Mouse (Mus musculus) liver, embryonic 15.5 days (tissue): ENCODE results near the gene Cfap97d2. TPM values are rescaled to one million over a fixed set of nuclear protein-coding genes. Genes with fewer than 3 reads are reported as not detected.
A peak's percentile ranks its signal among the peaks of the same experiment; 100 is the strongest.

Source experiments
- ATAC-seq: fragments of 200-750 bp; cut with Nextera tagmentation; 2 replicates; pipeline ENCODE4 v1.8.0; 2017; ENCODE audit warnings: moderate number of reproducible peaks, mild to moderate bottlenecking, moderate library complexity; ENCODE audit not compliant: insufficient read depth
- H3K27ac ChIP-seq: fragments of 300-500 bp; sonication (generic); replicated peaks from 2 replicates; pipeline ENCODE4 v1.5.1; 2015; ENCODE audit warnings: mild to moderate bottlenecking, inconsistent platforms
- H3K27me3 ChIP-seq: fragments of 300-500 bp; sonication (generic); 2 replicates; pipeline ENCODE4 v1.6.1; 2015; ENCODE audit warnings: mild to moderate bottlenecking, inconsistent platforms
- H3K36me3 ChIP-seq: fragments of 300-500 bp; sonication (generic); replicated peaks from 2 replicates; pipeline ENCODE4 v1.6.1; 2015; ENCODE audit warnings: moderate library complexity, mild to moderate bottlenecking, inconsistent platforms
- H3K4me1 ChIP-seq: fragments of 300-500 bp; sonication (generic); replicated peaks from 2 replicates; pipeline ENCODE4 v1.6.1; 2015; ENCODE audit warnings: inconsistent platforms
- H3K4me2 ChIP-seq: fragments of 300-500 bp; sonication (generic); 2 replicates; pipeline ENCODE4 v1.6.1; 2015; ENCODE audit warnings: moderate library complexity, mild to moderate bottlenecking, inconsistent platforms
- H3K4me3 ChIP-seq: fragments of 300-500 bp; sonication (generic); replicated peaks from 2 replicates; pipeline ENCODE4 v1.5.1; 2015; ENCODE audit warnings: mild to moderate bottlenecking, inconsistent platforms
- H3K9ac ChIP-seq: fragments of 300-500 bp; sonication (generic); 2 replicates; pipeline ENCODE4 v1.6.1; 2015; ENCODE audit warnings: moderate library complexity, mild to moderate bottlenecking, inconsistent platforms
- H3K9me3 ChIP-seq: fragments of 300-500 bp; sonication (generic); replicated peaks from 2 replicates; pipeline ENCODE4 v1.6.1; 2016; ENCODE audit warnings: inconsistent platforms
- WGBS: fragments of 180-500 bp; shearing (Covaris S2); methylation state at CpG from one replicate; pipeline ENCODE4 v1.1.7; 2015; ENCODE audit warnings: mixed read lengths; ENCODE audit not compliant: insufficient replicate concordance; 5-methylcytosine and 5-hydroxymethylcytosine counted together
- polyA plus RNA-seq: library from polyadenylated mRNA; unstranded; fragments of >200 nt; fragmentation: Nextera tagmentation; extraction: Ambion mirVana; gene quantifications from 2 replicates; pipeline ENCODE4 v1.2.1, GENCODE M21; 2015

Cfap97d2 gene
- polyA plus RNA-seq, 1 experiment from 2014 or later: not detected

GRCm38 (mm10) chr8:13674294-13675010, 31.2 kb upstream of the Cfap97d2 start:
- H3K4me2 ChIP-seq: peak overlapping the region; percentile 96
- H3K27ac ChIP-seq: peak overlapping the region; percentile 43
- no peaks in the 10 kb centered on the region for H3K9me3 ChIP-seq
- no peaks in the 10 kb centered on the region for H3K36me3 ChIP-seq
- no peak overlapping the region for H3K9ac ChIP-seq
- WGBS: 12% methylated on average over 12 of the region's 12 CpGs
- peaks cover 87% of the 10 kb centered on the region for H3K4me1 ChIP-seq
- peaks cover 15% of the 10 kb centered on the region; the same call in 1 of the 2 replicates for H3K27me3 ChIP-seq
- H3K4me3 ChIP-seq: peak overlapping the region; percentile 67
- no peak for ATAC-seq

GRCm38 (mm10) chr8:13675121-13675520, 30.6 kb upstream of the Cfap97d2 start:
- Histone ChIP-seq H3K9me3 (no peaks in the 10 kb centered on the region), H3K4me1 (peaks cover 80% of the 10 kb centered on the region), H3K27ac (peak overlapping the region; percentile 43), H3K4me2 (peak overlapping the region; percentile 96), H3K36me3 (no peaks in the 10 kb centered on the region), H3K4me3 (peak overlapping the region; percentile 67), H3K27me3 (peaks cover 20% of the 10 kb centered on the region; the same call in 1 of the 2 replicates), H3K9ac (no peak overlapping the region)
- ATAC-seq: no peak
- WGBS: 16% methylated on average over 4 of the region's 4 CpGs

GRCm38 (mm10) chr8:13675524-13675923, 30.2 kb upstream of the Cfap97d2 start:
- peak overlapping the region; percentile 67 for H3K4me3 ChIP-seq
- WGBS: 15% methylated on average over 8 of the region's 8 CpGs

GRCm38 (mm10) chr8:13676302-13676700, 29.4 kb upstream of the Cfap97d2 start:
- H3K9me3 ChIP-seq: no peaks in the 10 kb centered on the region
- H3K4me2 ChIP-seq: peak overlapping the region; percentile 96
- H3K27ac ChIP-seq: peak overlapping the region; percentile 43
- peak overlapping the region; percentile 57 for H3K9ac ChIP-seq
- peaks cover 70% of the 10 kb centered on the region for H3K4me1 ChIP-seq
- WGBS: under 1% methylated on average over 12 of the region's 12 CpGs
- no peaks in the 10 kb centered on the region for H3K36me3 ChIP-seq
- H3K4me3 ChIP-seq: peak overlapping the region; percentile 67
- H3K27me3 ChIP-seq: peaks cover 20% of the 10 kb centered on the region; the same call in 1 of the 2 replicates
- no peak for ATAC-seq

More at GRCm38 (mm10) chr8:13675524-13675923, 30.2 kb upstream of the Cfap97d2 start:
- Histone ChIP-seq H3K27ac (peak overlapping the region; percentile 43), H3K36me3 (no peaks in the 10 kb centered on the region), H3K9ac (no peak overlapping the region), H3K4me2 (peak overlapping the region; percentile 96), H3K4me1 (peaks cover 78% of the 10 kb centered on the region), H3K27me3 (peaks cover 20% of the 10 kb centered on the region; the same call in 1 of the 2 replicates), H3K9me3 (no peaks in the 10 kb centered on the region)
- no peak for ATAC-seq

GRCm38 (mm10) chr8:13676701-13677412, 28.8 kb upstream of the Cfap97d2 start:
- Histone ChIP-seq H3K9me3 (no peaks in the 10 kb centered on the region), H3K4me3 (peak overlapping the region; percentile 67), H3K27ac (peak overlapping the region; percentile 43), H3K9ac (peak overlapping the region; percentile 57), H3K27me3 (peaks cover 20% of the 10 kb centered on the region; the same call in 1 of the 2 replicates), H3K36me3 (no peaks in the 10 kb centered on the region), H3K4me1 (peaks cover 64% of the 10 kb centered on the region), H3K4me2 (peak overlapping the region; percentile 96)
- WGBS: under 1% methylated on average over 47 of the region's 47 CpGs
- peak; percentile 26 for ATAC-seq

- peak; percentile 97 for ATAC-seq
- peak within 1 kb of the TSS; percentile 57 for H3K9ac ChIP-seq
- H3K4me3 ChIP-seq: peak within 1 kb of the TSS; percentile 67
- peak within 1 kb of the TSS; percentile 43 for H3K27ac ChIP-seq
- peak within 1 kb of the TSS; percentile 96 for H3K4me2 ChIP-seq
- peaks cover 20% of the 10 kb centered on the region; the same call in 1 of the 2 replicates for H3K27me3 ChIP-seq
- no peaks in the 10 kb centered on the region for H3K36me3 ChIP-seq
- under 1% methylated on average over 42 of the region's 42 CpGs for WGBS
- peaks cover 59% of the 10 kb centered on the region for H3K4me1 ChIP-seq
- no peaks in the 10 kb centered on the region for H3K9me3 ChIP-seq
These were observed 28.2 kb upstream of the Cfap97d2 start, which contains the start of gene Rasa3 for GRCm38 (mm10) chr8:13677413-13677883. Gene Rasa3 (minus strand): TSS chr8:13677603.

- Histone ChIP-seq H3K9me3 (no peaks in the 10 kb centered on the region), H3K9ac (peak overlapping the region; percentile 45), H3K27me3 (peaks cover 20% of the 10 kb centered on the region; the same call in 1 of the 2 replicates), H3K4me2 (peak overlapping the region; percentile 96), H3K4me1 (peaks cover 53% of the 10 kb centered on the region), H3K4me3 (peak overlapping the region; percentile 67), H3K27ac (no peak overlapping the region), H3K36me3 (no peaks in the 10 kb centered on the region)
- no peak for ATAC-seq
- WGBS: 16% methylated on average over 8 of the region's 8 CpGs
These were observed 27.5 kb upstream of the Cfap97d2 start for GRCm38 (mm10) chr8:13678182-13678581.

- H3K9ac ChIP-seq: no peak overlapping the region
- H3K36me3 ChIP-seq: no peaks in the 10 kb centered on the region
- H3K4me1 ChIP-seq: peaks cover 8% of the 10 kb centered on the region; the same call in 1 of the 2 replicates
- ATAC-seq: no peak
- no peak overlapping the region for H3K4me3 ChIP-seq
- H3K9me3 ChIP-seq: no peaks in the 10 kb centered on the region
- no peak overlapping the region for H3K27ac ChIP-seq
- H3K27me3 ChIP-seq: peaks cover 8% of the 10 kb centered on the region; the same call in 1 of the 2 replicates
- 27% methylated on average over 7 of the region's 7 CpGs for WGBS
- H3K4me2 ChIP-seq: no peak overlapping the region
These were observed 21.6 kb upstream of the Cfap97d2 start for GRCm38 (mm10) chr8:13684131-13684530.

GRCm38 (mm10) chr8:13685674-13686314, 19.9 kb upstream of the Cfap97d2 start:
- Histone ChIP-seq H3K36me3 (no peaks in the 10 kb centered on the region), H3K27ac (no peak overlapping the region), H3K27me3 (no peaks in the 10 kb centered on the region), H3K4me3 (no peak overlapping the region), H3K4me1 (peaks cover 8% of the 10 kb centered on the region; the same call in 1 of the 2 replicates), H3K9me3 (no peaks in the 10 kb centered on the region), H3K4me2 (no peak overlapping the region), H3K9ac (no peak overlapping the region)
- 51% methylated on average over 16 of the region's 16 CpGs for WGBS
- no peak for ATAC-seq

- Histone ChIP-seq H3K36me3 (no peaks in the 10 kb centered on the region), H3K9ac (no peak overlapping the region), H3K4me3 (no peak overlapping the region), H3K4me2 (no peak overlapping the region), H3K4me1 (peaks cover 8% of the 10 kb centered on the region; the same call in 1 of the 2 replicates), H3K9me3 (no peaks in the 10 kb centered on the region), H3K27me3 (no peaks in the 10 kb centered on the region), H3K27ac (no peak overlapping the region)
- 35% methylated on average over 7 of the region's 7 CpGs for WGBS
- no peak for ATAC-seq
These were observed 19.3 kb upstream of the Cfap97d2 start for GRCm38 (mm10) chr8:13686426-13686825.
